Mouse (Mus musculus) cerebellum, postnatal 25 days (tissue): ENCODE results near the gene Vrk3.

Source experiments
- DNase-seq, 2 experiments: peaks; one replicate each; pipeline ENCODE4 v3.0.0; 2021; ENCODE audit warnings: mixed read lengths in 2 of 2

Vrk3 gene

DNA sequence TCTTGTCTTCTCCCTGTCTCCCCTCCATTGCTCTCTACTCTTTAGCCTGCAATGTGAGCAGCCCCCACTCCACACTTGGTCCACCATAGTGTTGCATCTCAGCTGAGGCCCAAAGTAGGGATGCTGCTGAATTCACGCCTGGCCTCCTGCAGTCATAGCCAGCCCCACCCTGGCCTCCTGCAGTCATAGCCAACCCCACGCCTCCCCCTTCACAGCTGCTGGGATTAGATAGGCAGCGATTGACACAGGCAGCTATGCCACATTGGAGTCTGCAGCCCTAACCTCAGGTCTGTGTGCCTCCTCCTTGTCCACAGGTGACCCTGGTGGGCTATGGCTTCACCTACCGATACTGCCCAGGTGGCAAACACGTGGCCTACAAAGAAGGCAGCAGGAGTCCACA, 19.9 kb downstream of the Vrk3 start:
- no peak for DNase-seq

DNA sequence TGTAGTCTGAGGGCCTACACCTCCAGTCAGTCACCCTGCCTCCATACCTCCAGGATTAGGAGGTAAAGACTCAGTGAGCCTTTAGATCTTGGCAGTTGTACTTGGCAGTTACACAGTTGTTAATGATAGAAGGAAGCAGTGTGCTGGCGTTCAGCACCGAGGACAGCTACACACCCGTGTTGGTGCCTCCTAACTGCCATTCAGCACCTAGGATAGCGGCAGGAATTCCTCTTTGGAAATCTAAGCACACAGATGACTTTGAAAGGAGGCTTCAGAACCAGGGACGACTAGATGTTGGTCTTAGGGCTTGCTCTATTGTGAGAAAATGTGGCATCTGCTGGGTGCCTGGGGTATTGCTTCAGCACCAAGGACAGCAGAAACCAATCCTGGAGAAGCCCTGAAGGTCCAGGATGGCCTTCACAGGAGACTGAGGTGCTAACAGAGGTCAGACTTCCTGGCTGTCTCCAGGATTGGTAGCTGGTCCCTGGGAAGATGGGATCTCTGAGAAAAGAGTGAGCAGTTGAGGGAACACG, 21.9 kb downstream of the Vrk3 start:
- peak in 1 of 2 experiments; percentile 26 for DNase-seq

DNA sequence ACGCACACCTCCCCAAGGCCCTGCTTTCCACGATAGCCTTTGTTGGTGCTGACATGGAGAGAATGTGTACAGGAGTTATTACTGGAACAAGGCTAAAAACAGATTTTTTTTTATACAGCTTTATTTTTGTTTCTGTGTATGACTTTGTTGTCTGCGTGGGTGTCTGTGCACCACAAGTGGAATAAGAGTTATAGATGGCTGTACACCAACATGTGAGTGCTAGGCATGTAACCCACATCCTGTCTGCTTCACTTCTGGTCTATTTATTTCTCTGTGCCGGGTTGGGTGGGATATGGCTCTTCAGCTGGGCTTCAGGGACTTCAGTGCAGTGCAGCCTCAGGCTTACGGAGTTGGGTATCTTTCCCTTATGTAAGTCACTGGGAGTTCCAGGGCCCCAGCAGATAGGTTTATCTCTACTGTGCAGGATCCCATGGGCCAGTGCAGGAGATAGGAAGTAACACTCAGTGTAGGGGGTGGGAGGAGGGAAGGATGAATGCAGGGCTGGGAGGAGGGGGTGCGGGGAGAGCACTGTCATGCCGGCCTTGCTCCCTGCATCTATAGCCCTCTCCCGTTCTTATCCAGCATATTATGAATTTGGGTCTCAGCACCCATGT, 24.5 kb downstream of the Vrk3 start:
- no peak for DNase-seq

DNA sequence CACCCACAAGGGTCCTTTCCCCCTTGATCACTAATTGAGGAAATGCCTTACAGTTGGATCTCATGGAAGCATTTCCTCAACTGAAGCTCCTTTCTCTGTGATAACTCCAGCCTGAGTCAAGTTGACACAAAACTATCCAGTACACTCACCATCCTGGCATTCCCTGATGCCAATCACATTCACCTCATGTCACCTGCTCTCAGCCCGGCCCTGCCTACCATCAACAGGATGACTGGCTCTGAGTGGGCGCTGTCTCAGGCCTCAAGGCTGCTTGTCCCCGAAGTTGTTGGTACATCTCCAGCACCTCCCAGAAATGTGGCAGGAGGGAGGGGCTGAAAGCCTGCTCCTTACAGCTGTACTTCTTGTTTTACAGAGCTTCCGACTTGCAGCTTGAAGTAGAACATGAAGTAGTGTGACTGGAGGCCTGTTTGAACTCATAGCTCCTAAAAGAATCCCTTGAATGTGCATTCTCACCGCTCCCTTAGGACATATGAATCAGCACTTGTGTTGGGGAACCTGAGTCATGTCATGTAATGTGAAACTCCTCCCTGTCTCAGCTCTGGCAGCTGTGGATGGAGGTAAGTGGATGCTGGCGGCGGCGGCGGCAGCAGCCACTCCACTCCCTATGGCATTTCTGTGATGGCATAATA, 28.8 kb downstream of the Vrk3 start:
- no peak for DNase-seq

DNA sequence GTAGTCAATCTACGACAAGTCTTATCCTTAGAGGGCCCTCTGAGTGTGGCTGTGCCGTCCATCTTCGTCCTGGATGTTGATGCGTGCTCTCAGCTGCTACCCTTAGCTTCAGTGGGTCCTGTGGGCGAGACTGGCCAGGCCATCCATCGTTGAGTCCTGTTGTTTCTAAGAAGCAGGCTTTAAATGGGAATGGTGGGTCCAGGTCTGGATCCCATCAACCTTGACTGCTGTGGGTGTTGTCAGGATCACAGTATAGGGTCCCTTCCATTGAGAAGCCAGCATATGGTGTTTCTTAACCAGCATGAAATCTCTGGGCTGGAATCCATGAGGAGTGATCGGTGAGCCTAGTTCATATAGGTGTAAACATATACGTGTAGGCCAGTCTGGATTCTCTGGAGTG, 31.9 kb downstream of the Vrk3 start:
- DNase-seq: no peak

DNA sequence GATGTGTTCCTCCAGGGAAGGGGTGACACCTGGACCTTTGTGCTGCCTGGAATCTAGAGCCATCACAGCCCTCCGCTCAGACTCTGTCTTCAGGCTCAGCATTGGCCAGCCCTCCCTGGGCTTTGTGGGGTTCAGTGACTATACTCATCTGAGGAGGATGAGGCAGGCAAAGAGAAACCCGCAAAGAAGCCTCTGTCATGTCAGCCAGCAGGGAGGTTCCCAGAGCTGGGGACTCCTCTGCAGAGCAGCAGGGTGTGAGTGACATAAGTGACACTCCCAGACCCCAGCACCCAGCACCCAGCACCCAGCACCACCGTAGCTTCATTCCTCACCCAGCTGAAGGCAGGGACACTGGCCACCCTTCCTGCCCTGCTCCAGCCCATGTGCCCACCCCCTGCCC, 41.3 kb downstream of the Vrk3 start:
- DNase-seq: no peak

DNA sequence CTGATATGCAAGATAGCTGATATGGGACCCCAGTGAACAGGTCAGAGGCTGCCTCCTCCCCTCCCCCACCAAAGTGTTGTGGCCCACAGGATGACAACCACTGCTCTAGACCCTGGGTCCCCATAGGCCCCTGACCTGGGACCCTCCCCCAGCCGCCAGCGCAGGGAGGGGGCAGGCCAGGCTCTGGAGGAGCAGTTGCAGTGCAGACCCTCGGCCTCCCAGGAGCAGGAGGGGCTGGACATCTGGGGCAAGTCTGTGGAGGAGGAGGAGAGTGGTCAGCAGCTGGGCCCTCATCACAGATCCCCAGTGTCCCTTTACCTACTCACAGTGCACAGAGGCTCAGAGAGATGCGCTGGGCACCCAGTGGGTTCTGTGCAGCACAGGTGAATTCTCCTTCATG, 41.9 kb downstream of the Vrk3 start:
- DNase-seq: no peak

DNA sequence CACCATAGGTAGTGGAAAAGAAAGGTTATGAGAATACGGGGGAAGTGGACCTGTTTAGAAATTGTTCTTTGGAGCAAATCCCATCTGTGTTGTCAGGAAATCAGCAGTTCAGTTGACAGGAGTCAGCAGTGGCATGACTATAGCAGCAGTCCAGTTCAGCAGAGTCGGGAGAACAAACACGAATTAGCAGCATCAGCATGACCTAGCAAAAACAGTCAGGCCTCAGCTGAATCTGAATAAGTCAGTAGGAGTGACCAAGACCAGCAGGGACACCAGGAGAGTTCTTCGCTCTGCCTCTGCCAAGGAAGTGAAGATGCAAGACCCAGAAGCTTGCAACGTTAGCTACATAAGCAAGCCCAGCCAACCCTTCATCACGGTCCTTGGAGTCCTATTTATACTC, 44.6 kb downstream of the Vrk3 start:
- DNase-seq: no peak

DNA sequence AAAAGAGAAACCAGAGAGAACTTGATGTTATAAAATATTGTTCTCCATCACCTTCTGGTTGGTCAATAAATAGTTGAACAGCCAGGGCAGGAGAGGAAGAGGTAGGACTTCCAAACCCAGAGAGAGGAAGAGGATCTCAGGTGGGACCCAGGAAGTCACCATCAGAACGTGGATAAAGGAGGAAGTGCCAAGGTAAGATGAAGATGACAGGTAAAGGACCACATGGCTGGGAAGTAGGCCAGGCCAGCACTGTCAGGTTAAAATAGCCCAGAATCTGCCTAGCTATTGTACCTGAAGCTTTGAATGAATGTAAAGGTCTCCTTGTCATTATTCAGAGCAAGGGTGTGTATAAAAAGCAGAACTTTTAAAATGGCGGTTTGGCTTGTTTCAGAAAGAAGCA, 60.7 kb downstream of the Vrk3 start:
- no peak for DNase-seq

DNA sequence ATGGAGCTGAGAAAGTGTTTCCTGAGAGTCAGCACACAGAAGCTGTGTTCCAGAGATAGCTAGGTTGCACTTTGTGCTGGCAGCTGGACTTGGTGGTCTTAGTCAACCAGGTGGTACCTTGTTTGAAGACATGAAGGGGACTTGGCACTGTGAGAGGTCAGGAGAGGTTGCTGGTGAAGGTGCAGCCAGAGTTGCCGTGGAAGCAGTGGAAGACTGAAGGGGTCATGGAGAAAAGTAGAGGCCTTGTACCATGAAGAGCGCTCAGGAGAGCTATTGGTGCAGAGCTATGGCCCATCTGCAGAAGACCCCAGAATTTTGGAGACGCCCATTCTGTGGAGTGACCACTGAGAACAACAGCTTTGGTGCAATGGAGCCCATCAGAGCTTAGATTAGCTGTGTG, 61.3 kb downstream of the Vrk3 start:
- DNase-seq: peak in 1 of 2 experiments; percentile 1

DNA sequence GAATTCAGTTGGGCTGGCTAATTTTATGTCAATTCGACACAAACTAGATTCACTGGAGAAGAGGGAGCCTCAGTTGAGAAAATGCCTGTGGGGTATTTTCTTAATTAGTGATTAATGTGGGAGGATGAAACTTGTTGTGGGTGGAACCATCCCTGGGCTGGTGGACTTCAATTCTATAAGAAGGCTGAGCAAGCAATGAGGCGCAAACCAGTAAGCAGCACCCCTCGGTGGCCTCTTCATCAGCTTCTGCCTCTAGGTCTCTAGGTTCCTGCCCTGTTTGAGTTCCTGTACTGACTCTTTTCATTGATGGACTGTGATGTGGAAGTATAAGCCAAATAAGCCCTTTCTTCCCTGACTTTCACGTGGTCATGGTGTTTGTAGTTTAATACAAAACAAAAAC, 62.2 kb downstream of the Vrk3 start:
- DNase-seq: peak in 1 of 2 experiments; percentile 1

DNA sequence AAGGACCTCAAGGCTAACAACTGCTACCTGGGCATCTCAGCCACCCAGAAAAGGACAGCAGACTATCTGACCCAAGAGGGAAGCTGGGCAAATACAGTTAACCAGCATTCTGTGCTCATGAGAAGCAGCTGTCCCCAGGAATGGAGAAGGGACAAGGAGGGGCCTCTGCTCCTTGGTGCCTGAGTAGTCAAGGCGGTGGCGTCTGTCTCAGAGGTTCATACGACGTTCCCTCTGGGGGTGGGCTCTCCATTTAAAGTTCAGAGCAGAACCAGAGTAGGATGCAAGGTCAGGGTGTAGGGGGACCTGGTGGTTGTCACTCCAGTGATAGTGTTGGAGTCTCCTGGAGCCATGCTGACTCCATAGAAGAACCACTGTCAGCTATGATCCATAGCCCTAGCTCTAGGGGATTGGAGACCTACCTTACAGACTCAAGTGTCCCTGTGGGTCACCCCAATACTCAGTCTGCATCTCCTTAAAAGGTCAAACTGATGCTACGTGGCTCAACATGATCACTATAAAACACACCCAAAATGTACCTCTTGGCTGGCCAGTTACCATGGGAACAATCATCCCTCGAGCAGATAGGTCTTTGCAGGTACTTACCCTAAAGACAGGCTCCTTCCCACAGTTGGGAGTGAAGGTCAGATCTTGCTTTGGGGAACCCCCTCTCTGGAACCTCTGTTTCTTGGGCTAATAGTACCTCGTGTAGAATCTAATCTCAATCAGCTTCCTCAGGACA, 62.8 kb downstream of the Vrk3 start:
- peak in 1 of 2 experiments; percentile 2 for DNase-seq

DNA sequence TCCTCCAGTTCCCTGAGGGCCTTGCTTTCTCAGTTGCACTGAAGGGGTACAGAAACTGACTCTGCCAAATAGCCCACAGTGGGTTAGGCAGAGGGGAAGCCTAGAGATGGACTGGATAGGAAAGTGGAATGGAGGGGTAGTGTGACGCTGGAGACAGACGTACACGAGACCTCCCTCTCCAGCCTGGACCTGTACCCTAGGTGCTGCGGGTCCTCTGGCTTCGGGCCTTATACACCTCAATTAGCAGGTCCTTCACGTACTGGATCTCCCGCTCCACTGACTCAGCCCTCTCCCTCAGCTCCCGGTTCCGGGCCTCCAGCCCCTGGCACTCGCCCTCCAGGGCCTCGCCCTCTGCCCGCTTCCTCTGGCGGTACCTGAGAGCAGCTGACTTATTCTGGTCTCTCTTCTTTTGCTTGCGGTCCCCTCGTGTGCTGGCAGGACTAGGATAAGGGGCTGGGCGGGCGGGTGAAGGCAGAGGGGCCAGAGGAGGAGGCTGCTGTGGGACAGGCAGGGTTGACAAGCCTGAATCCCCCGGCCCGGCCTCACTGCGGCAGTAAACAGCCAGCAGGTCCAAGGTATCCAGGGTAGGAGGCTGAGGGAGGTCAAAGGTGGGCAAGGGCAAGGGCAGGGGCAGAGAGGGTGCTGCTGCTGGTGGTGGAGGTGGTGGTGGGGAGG, 64.6 kb downstream of the Vrk3 start:
- peak in 1 of 2 experiments; percentile 3 for DNase-seq

DNA sequence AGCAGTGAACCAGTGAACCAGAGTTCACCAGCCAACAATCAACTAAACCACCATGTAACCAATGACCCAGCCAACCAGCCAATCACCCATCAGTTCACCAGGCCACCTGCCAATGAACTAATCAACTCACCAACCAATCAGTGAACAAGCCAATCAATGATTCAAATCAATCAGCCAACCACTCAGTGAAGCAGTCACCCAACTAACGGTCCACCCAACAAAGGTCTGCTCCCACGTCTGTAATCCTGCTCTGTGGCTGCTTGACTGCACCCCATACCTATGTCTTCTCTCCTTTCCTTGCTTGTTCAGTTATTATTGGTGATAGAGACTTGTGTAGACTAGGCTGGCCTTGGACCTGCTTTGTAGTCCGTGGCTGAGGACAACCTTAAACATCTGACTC, 65.8 kb downstream of the Vrk3 start:
- DNase-seq: peak in 1 of 2 experiments; percentile 1

DNA sequence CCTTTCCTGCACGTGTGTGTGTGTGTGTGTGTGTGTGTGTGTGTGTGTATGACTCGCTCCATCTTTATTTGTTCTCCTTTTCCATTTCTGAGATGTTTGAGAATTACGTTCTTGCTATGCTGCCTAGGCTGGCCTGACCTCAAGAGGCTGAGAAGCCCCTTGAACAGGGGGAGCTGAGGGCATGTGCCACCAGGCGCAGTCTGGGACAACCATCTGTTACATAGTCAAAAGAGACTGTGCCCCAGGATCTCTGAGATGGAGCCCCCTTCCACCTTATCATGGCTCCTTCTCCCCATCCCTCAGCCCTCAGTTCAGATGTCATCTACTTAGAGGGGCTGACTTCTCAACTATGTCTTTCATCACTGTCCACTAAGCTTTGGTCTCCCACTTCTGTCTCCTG, 66.2 kb downstream of the Vrk3 start:
- DNase-seq: peak in 1 of 2 experiments; percentile 3

DNA sequence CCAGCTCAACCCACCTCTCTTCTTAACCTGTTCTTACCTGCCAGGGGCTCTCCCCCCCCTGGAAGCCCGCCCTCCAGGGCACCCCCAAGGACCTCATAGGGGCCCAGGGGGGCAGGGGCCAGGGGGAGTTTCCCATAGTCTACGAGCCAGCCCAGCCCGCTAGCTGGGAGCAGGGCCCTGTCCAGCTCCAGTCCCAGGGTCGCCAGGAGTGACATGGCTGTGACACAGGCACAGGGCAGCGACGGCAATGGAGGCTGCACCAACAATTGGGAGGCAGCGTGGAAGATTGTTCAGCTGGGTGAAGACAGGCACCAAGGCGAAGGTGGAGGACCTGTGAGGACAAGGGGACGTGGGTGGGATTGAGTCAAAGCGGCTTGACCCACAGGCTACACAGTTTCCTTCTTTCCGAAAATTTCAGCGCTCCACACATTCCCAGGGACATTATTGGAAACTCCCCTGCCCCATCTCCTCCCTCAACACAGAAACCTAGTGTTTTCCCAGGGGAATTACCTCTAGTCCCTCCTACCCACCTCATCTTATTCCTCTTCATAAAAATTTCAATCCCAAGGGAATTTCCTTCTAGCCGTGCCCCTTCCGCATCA, 66.8 kb downstream of the Vrk3 start:
- DNase-seq: peak; percentile 12 to 43

DNA sequence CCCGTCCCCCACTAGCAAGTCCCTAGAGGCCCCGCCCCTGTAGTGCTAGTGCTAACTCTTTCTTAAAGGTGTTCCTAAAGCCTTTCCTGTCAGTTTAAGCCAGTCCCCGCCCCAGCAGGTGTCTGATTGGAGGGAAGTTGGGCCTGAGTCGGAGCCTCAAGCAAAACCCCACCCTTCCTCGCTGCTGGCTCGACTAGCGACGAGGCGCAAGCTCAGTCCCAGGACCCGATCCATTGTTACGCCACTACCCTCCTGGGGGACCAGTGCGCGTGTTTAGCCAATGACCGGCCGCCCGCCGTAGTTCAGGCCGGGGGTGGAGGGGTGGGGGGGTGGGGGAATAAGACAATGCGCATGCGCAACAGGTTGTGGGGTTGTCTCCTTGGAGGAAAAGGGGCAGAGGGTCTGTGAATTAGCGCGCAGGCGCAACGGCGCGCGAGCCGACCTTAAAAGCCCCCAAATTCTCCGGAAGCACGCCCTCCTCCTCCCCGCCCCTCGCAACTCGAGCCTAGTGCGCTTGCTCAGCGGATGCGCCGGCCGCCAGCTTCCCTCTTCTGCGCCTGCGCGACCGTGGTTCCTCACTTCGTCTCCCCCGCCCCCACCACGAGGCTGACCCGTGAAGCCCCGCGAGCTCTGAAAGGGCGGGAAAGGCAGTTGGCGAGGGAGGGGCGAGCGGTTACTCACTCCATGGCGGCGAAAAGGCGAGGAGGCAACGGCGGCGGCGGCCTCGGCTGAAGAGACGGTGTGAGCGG, 67.7 kb downstream of the Vrk3 start, which contains the start of the genes Nup62 and Il4i1:
Gene Nup62, plus strand, starts transcription at position 368 of the 749 bp plus-strand sequence.
Gene Il4i1, plus strand, starts transcription at position 667 of the 749 bp plus-strand sequence.
- DNase-seq: peak; percentile 98 to 99

DNA sequence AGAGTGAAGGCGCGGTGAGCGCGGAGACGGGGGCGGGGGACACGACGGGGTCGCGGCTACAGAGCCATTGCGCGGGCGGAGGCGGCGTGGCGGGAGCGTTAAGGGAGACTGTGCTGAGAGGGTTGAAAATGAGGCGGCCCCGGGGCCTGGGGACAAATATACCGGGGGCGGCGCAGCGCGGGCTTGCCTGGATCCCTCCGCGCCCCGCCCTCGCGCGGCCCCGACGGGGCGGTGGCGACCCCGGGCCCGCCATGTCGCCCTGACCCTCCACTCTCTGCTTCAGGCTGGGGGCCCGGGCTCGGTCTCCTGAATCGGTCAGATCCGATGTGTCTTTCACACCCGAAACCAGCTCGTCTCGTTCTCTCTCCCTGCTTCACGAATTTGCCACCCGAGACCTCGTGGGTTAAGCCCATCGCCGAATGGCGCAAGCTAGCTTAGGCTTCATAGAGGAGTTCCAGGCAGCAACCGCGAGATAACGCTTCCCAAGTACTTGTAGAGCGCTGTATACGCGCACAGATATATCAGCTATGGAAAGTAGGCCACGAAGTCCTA, 68.3 kb downstream of the Vrk3 start, which contains the start of gene Atf5:
Gene Atf5, minus strand, starts transcription at position 189 of the 552 bp plus-strand sequence.
- DNase-seq: no peak

DNA sequence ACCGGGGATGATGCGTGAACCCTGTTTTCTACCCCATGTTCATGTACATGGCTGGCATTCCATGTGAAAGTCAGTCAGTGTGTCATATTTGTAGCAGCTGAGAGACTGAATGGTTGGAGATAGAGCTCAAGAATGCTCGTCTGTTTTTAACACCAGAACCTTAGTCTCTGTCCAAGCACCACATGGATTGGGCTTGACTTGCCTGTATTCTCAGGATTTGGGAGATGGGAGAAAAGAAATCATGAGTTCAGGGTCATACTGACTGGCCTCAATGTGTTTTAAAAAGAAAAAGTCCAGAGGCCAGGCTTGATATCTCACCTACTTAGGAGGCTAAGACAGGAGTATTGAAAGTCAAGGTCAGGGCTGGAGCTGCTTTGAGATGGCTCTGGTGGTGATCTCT, 69.2 kb downstream of the Vrk3 start:
- peak in 1 of 2 experiments; percentile 2 for DNase-seq

DNA sequence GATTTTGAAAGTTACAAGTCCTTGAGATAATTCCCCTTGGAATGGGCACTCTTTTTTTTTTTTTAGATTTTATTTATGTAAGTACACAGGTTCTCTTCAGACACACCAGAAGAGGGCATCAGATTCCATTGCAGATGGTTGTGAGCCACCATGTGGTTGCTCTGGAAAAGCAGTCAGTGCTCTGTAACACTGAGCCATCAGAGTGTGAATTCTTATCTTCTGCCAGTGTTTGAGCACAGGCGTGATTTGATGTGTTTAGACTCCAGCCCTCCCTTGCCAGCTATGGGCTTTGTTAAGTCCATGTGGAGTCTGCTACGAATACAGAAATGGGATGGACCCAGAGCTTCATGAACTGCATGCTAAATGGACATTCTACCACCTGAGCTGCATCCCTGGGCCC, 70.0 kb downstream of the Vrk3 start:
- DNase-seq: peak; percentile 12 to 18

DNA sequence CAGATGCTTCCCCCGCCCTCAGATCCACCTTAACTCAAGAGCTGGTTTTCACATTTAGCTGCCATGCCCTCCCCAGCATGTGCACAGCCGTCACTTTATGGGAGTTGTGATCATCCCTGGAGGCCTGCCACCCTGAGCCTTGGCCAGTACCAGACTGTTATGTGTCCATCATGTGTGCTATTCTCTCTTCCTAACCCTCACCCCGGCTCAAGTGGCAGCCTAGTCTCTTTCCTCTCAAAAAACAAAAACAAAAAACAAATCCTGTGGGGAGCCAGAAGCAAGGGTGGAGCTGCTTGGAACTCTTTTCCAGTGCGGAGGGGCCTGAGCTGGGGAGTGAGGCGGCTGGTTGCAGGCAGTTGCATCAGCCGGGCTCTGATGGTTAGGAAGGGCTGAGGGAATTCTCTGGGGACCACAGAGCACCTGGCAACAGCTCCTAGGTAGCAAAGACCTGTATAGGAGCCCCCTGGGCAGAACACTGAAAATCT, 70.6 kb downstream of the Vrk3 start:
- peak; percentile 50 to 72 for DNase-seq
